Mouse (Mus musculus) kidney, postnatal 25 days (tissue): ENCODE data around the gene Rab25.

Experiments
- DNase-seq, 2 experiments: peaks; one replicate each; pipeline ENCODE4 v3.0.0; 2021; ENCODE audit warnings: mixed read lengths in 2 of 2

The Rab25 gene

DNA sequence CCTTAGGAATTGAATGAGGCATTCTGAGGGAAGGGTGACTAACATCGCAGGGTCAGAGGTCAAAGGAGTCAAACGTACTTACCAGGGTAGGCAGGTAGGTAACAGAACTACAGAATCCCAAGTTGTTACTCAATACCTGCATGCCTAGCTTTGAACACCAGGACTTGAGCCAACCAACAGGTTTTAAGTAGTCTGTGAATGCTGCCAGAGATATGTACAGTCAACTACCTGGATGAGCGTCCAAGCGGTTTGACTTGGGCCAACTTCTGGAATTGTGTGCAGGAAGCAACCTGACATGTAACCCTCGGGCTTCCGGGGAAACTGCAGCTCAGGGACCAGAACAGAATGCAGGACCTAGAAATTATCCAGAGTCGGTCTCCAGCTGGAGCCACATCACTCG lies 25.1 kb downstream of the Rab25 start:
- DNase-seq, result no peak

- peak; percentile 61 to 73 for DNase-seq
Observed at GRCm38 (mm10) chr3:88521803-88522331, 26.2 kb downstream of the Rab25 start.

DNA sequence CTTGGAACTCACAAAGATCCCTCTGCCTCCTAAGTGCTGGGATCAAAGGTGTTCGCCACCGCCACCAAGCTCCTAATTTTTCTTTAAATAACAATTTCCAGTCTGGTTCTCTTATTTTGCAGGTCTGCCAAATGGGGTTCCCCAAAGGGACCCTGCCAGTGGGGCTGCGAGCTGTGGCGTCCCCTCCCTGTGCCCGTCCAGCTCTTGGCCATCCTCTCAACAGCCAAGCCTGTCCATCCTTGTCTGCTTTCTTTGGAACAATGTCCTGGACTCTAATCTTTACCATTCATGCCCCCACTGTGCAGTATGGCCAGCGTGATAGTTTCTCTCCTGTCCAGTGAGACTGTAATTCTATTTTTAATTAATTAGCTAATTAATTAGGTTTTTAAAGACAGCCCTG lies 26.9 kb downstream of the Rab25 start:
- DNase-seq, result no peak

DNA sequence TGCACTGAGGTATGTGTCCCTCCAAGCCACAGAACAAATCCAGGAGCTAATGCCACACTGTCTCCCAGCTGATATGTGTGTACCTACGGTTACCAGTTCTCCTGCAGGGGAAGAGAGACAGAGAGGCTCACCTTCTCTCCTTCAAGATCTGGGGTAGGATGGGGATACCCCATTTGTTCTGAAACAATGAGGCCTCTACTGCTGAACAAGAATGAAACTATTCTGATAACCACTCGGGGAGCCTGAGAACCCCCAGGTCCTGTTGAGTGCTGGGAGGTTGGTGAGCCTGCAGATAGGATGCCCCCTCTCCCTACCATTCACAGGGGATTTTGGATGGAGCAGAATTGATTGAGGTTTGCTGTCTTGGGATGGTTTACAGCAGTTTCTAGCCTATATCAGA lies 28.0 kb downstream of the Rab25 start:
- DNase-seq, result no peak

DNA sequence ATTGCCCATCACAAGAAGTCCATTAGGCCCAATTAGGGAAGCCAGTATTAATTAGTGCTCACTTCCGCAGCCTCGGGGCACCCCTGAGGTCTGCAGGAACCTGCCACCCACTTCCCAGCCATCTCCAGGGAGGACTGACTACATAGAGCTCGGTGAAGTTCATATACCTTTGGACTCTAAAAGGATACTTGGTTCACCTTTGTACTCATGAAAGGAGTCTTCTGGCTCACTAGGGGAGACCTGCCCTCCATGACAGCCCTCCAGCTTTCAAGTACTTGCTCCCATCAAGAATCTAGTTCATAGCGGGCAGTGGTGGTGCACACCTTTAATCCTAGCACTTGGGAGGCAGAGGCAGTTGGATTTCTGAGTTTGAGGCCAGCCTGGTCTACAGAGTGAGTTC lies 29.7 kb downstream of the Rab25 start:
- no peak for DNase-seq

GRCm38 (mm10) chr3:88516407-88516806 lies 31.7 kb downstream of the Rab25 start:
- DNase-seq, result no peak

- DNase-seq, result no peak
Observed at GRCm38 (mm10) chr3:88515095-88515386, 33.1 kb downstream of the Rab25 start.

DNA sequence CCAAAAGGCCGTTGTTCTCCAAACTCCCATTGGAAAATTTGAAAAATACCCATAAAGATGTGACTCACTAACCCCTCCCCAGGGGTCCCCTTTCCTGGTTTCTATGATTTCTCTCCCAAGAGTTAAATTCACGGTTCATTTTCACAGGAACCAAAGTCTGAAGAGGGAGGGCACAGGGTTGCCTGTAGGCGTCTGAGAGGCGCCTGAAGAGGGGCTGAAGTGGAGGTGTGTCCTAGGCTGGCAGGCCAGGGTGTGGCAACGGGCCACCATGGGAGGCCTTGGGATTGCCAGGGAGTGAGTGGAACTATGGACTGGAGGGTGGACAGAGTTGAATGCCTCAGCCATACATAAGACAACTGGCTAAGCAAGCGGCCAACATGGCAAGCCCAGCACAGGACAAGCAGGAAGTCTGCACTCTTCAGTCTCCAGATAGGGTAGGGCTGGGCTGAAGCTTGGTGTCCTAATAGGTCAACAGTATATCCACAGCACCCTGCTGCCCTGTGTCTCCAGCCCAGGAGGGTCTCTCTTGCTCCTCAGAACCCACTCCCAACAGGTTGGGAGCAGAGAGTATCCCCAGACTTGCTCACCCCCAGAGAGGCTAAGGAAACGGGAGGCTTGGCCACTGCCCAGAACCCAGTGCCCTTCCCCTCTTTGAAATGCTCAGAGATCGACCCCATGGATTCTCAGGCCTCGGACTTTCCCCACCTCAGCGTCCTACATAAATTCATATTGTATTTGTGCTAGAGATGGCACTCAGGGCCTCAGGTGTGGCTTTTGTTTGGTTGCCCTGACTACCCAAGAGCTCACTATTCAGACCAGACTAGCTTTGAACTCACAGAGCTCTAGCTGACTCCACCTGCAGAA lies 33.6 kb downstream of the Rab25 start:
- peak in 1 of 2 experiments; percentile 61 for DNase-seq

GRCm38 (mm10) chr3:88513546-88514115 lies 34.5 kb downstream of the Rab25 start:
- DNase-seq, result no peak

- DNase-seq, result no peak
Observed at GRCm38 (mm10) chr3:88512896-88513545, 35.1 kb downstream of the Rab25 start.

- peak in 1 of 2 experiments; percentile 60 for DNase-seq
Observed at GRCm38 (mm10) chr3:88512141-88512895, 35.8 kb downstream of the Rab25 start.

DNA sequence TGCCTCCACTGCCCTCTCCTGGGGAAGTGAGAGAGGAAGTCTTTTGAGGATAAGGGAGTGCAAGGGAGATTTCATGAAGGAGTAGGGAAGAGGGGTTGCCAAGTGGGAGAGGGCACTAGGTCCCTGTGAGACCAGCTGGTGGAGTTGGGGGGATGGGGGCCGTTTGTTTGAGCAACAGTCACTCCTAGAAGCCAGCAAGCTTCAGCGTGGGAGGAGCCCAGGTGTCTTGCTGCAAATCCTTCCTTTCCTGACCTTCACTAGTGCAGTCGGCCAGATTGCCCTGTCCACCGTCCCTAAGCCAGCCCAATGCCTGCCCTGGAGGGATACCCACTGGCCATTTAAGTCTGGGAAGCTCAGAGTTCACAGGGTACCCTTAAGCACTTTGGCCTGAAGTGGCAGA lies 36.5 kb downstream of the Rab25 start:
- no peak for DNase-seq

- no peak for DNase-seq
Observed at GRCm38 (mm10) chr3:88510421-88511289, 37.4 kb downstream of the Rab25 start.

DNA sequence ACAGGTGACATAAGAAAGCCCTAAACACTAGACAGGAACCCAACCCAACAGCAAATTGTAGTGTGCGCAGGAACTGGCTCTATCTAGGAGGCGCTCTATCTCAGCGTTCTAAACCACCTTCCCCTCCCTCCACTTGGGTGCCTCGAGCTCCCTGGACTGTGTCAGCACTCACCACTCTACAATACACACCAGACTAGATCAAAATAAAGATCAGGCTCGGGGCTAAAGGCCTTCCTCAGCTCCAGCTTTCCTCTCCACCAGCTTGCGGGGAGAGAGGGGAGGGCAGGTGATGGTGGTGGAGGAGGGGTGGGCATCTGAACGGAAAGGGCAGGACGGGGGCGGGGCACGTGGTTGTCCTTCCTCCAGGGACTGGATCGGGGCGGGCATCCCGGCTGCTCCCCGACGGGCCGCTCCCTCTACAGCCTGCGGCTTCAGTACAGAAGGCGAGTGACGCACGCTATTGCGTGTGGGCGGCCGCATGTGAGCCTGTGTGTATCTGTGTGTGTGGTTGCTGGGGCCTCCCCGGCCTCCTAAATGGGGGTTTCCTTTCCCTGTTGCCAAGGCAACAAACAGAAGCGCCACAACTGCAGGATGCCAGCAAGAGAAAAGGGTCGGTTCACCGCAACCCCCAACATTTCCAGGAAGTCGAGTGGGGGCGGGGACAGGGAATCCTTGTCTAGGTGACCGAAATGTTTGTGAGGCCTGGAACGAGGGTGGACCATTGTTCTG lies 38.2 kb downstream of the Rab25 start, which contains the start of gene Lmna:
Gene Lmna, minus strand, starts transcription at position 265 of the 729 bp plus-strand sequence.
- DNase-seq, result peak; percentile 97 to 98

DNA sequence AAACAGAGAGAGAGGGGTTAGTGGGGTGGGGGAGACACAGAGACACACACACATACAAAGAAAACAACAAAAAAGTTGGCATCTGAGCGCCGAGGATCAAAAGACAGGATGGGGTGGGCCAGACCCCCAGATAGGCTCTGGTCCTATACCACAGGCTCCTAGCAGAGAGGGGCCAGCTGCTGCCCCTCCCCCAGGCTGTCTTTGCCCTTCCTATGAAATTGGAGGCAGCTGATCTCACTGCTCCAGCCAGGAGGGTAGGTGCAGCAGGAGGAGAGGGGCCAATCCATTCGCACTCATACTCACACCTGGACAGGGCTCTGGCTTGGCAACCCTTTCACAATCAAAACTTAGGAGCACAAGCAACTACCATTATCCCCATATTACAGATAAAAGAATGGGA lies 38.9 kb downstream of the Rab25 start:
- DNase-seq, result no peak

- DNase-seq, result no peak
Observed at GRCm38 (mm10) chr3:88505765-88506164, 42.3 kb downstream of the Rab25 start.

GRCm38 (mm10) chr3:88505081-88505480 lies 43.0 kb downstream of the Rab25 start:
- no peak for DNase-seq

- DNase-seq, result no peak
Observed at GRCm38 (mm10) chr3:88503881-88504746, 44.0 kb downstream of the Rab25 start.

- no peak for DNase-seq
Observed at GRCm38 (mm10) chr3:88503505-88503863, 44.6 kb downstream of the Rab25 start.
